Mouse (Mus musculus) telencephalon, adult 2 months (tissue): ENCODE measurements at regions not wholly inside any gene's neighbourhood (a gene's known extent, or its start where the extent isn't known, plus 50 kb on each side); places are given as distances from the start of the nearest gene placed in this dataset.
"Not testable (repeated sequence)": the region's sequence is repeated elsewhere in the genome, so short reads cannot be mapped to it uniquely, and the experiment has no call there.

Experiments used
- DNase-seq: peaks from one replicate; pipeline ENCODE4 v3.0.0-alpha.2; 2011; ENCODE audit warnings: low read depth, low spot score

- DNase-seq: no peak
Measured at GRCm38 (mm10) chr16:29745486-29745885, 166.4 kb downstream of the Opa1 start.

GRCm38 (mm10) chr16:29746245-29746644 is 167.1 kb downstream of the Opa1 start:
- DNase-seq: no peak

- DNase-seq: no peak
Measured at GRCm38 (mm10) chr16:29749167-29749566, 170.0 kb downstream of the Opa1 start.

- DNase-seq: no peak
Measured at GRCm38 (mm10) chr16:29754579-29755199, 175.6 kb downstream of the Opa1 start.

- DNase-seq: no peak
Measured at GRCm38 (mm10) chr16:29758246-29758645, 179.1 kb downstream of the Opa1 start.

GRCm38 (mm10) chr16:29759416-29759815 is 180.3 kb downstream of the Opa1 start:
- DNase-seq: no peak

- no peak for DNase-seq
Measured at GRCm38 (mm10) chr16:29760627-29761026, 181.5 kb downstream of the Opa1 start.

GRCm38 (mm10) chr16:29761779-29762277 is 182.7 kb downstream of the Opa1 start:
- DNase-seq: no peak

GRCm38 (mm10) chr16:29764376-29764775 is 185.2 kb downstream of the Opa1 start:
- no peak for DNase-seq

- not testable (repeated sequence) for DNase-seq
Measured at GRCm38 (mm10) chr16:29765801-29766200, 186.7 kb downstream of the Opa1 start.

GRCm38 (mm10) chr16:29771320-29771719 is 192.2 kb downstream of the Opa1 start:
- no peak for DNase-seq

- DNase-seq: no peak
Measured at GRCm38 (mm10) chr16:29771728-29772608, 192.8 kb downstream of the Opa1 start.

- DNase-seq: no peak
Measured at GRCm38 (mm10) chr16:29772609-29772988, 193.5 kb downstream of the Opa1 start.

- DNase-seq: no peak
Measured at GRCm38 (mm10) chr16:29773056-29773455, 193.9 kb downstream of the Opa1 start.

GRCm38 (mm10) chr16:29774949-29775348 is 195.8 kb downstream of the Opa1 start:
- no peak for DNase-seq

GRCm38 (mm10) chr16:29775879-29776278 is 196.7 kb downstream of the Opa1 start:
- no peak for DNase-seq

GRCm38 (mm10) chr16:29782441-29782840 is 203.3 kb downstream of the Opa1 start:
- DNase-seq: no peak

- DNase-seq: no peak
Measured at GRCm38 (mm10) chr16:29785114-29785513, 206.0 kb downstream of the Opa1 start.

GRCm38 (mm10) chr16:29786540-29786939 is 207.4 kb downstream of the Opa1 start:
- DNase-seq: no peak

- DNase-seq: no peak
Measured at GRCm38 (mm10) chr16:29787633-29788511, 208.7 kb downstream of the Opa1 start.

- DNase-seq: no peak
Measured at GRCm38 (mm10) chr16:29790064-29790463, 210.9 kb downstream of the Opa1 start.

- DNase-seq: no peak
Measured at GRCm38 (mm10) chr16:29799250-29799649, 220.1 kb downstream of the Opa1 start.
